Mouse (Mus musculus): Measurements from ENCODE around the gene Ubxn6.

GRCm38 (mm10) chr17:56107736-56108135, 32.9 kb upstream of the Ubxn6 start:
- no peak for TF ChIP-seq CTCF (IDR thresholded peaks at IDR 0.05; ENCODE audit: extremely low read depth, insufficient read length, insufficient replicate concordance, low read depth, low read length)
- no peak for TF ChIP-seq POLR2A (IDR thresholded peaks at IDR 0.05; ENCODE audit: low read depth, low read length)

Data from small intestine, adult 2 months (tissue).